Mouse (Mus musculus): ENCODE results near the gene Polrmt. TPM values are rescaled to one million over a fixed set of nuclear protein-coding genes. Genes with fewer than 3 reads are reported as not detected.
A peak's percentile ranks its signal among the peaks of the same experiment; 100 is the strongest.

Polrmt gene
- 42.0 and 46.2 TPM in 2 replicates for polyA plus RNA-seq (2012; rRNA removed)

GRCm38 (mm10) chr10:79745898-79746773 lies at the start of gene Polrmt:
Gene Polrmt (minus strand): TSS chr10:79746581.
- WGBS, result 2% methylated on average over 38 of the region's 38 CpGs
- peak within 1 kb of the TSS; percentile 85 for H3K4me3 ChIP-seq (replicated peaks; ENCODE audit: extremely low read depth, low read depth, low read length)
- TF ChIP-seq CTCF (IDR thresholded peaks at IDR 0.05; ENCODE audit: insufficient read depth, low read length), result no peak
- TF ChIP-seq POLR2A (IDR thresholded peaks at IDR 0.05; ENCODE audit: borderline replicate concordance, extremely low read depth, low read depth, low read length), result peak; percentile 61; the same call in 1 of the 2 replicates

GRCm38 (mm10) chr10:79795905-79796304 lies 49.5 kb upstream of the Polrmt start:
- DNase-seq, result no peak
- TF ChIP-seq CTCF (IDR thresholded peaks at IDR 0.05; ENCODE audit: insufficient read depth, low read length) (no peak), POLR2A (IDR thresholded peaks at IDR 0.05; ENCODE audit: borderline replicate concordance, extremely low read depth, low read depth, low read length) (no peak)
- WGBS, result 95% methylated on average over 3 of the region's 3 CpGs

More at GRCm38 (mm10) chr10:79745898-79746773, at the start of gene Polrmt:
- H3K4me1 ChIP-seq (ENCODE audit: control insufficient read depth, insufficient read depth, low read length), result peaks cover 8% of the 10 kb centered on the region
- peak; percentile 87 for DNase-seq

GRCm38 (mm10) chr10:79794491-79794931 lies 48.1 kb upstream of the Polrmt start:
- DNase-seq, result peak; percentile 56
- WGBS, result 16% methylated on average over 10 of the region's 10 CpGs
- peak overlapping the region; percentile 74 for H3K4me3 ChIP-seq (replicated peaks; ENCODE audit: extremely low read depth, low read depth, low read length)
- H3K4me1 ChIP-seq (ENCODE audit: control insufficient read depth, insufficient read depth, low read length), result peaks cover 3% of the 10 kb centered on the region; the same call in 1 of the 2 replicates
- no peak for TF ChIP-seq CTCF (IDR thresholded peaks at IDR 0.05; ENCODE audit: insufficient read depth, low read length)
- peak; percentile 78; the same call in 1 of the 2 replicates for TF ChIP-seq POLR2A (IDR thresholded peaks at IDR 0.05; ENCODE audit: borderline replicate concordance, extremely low read depth, low read depth, low read length)

More at GRCm38 (mm10) chr10:79795905-79796304, 49.5 kb upstream of the Polrmt start:
- H3K4me1 ChIP-seq (ENCODE audit: control insufficient read depth, insufficient read depth, low read length), result peaks cover 3% of the 10 kb centered on the region; the same call in 1 of the 2 replicates
- H3K4me3 ChIP-seq (replicated peaks; ENCODE audit: extremely low read depth, low read depth, low read length), result no peak overlapping the region

GRCm38 (mm10) chr10:79793738-79794490 lies 47.5 kb upstream of the Polrmt start:
- DNase-seq, result peak; percentile 34

GRCm38 (mm10) chr10:79793051-79793737 lies 46.8 kb upstream of the Polrmt start, which contains the start of gene Palm:
Gene Palm (plus strand): TSS chr10:79793572.
- peak; percentile 81 for DNase-seq
- Histone ChIP-seq H3K4me1 (ENCODE audit: control insufficient read depth, insufficient read depth, low read length) (peaks cover 3% of the 10 kb centered on the region; the same call in 1 of the 2 replicates), H3K4me3 (replicated peaks; ENCODE audit: extremely low read depth, low read depth, low read length) (peak within 1 kb of the TSS; percentile 74)
- TF ChIP-seq CTCF (IDR thresholded peaks at IDR 0.05; ENCODE audit: insufficient read depth, low read length) (peak; percentile 62), POLR2A (IDR thresholded peaks at IDR 0.05; ENCODE audit: borderline replicate concordance, extremely low read depth, low read depth, low read length) (no peak)
- 5% methylated on average over 51 of the region's 51 CpGs for WGBS

More at GRCm38 (mm10) chr10:79793738-79794490, 47.5 kb upstream of the Polrmt start:
- Histone ChIP-seq H3K4me1 (ENCODE audit: control insufficient read depth, insufficient read depth, low read length) (peaks cover 3% of the 10 kb centered on the region; the same call in 1 of the 2 replicates), H3K4me3 (replicated peaks; ENCODE audit: extremely low read depth, low read depth, low read length) (peak overlapping the region; percentile 74)
- TF ChIP-seq CTCF (IDR thresholded peaks at IDR 0.05; ENCODE audit: insufficient read depth, low read length) (no peak), POLR2A (IDR thresholded peaks at IDR 0.05; ENCODE audit: borderline replicate concordance, extremely low read depth, low read depth, low read length) (no peak)
- 7% methylated on average over 38 of the region's 38 CpGs for WGBS

GRCm38 (mm10) chr10:79792339-79793040 lies 46.1 kb upstream of the Polrmt start:
- H3K4me1 ChIP-seq (ENCODE audit: control insufficient read depth, insufficient read depth, low read length), result peaks cover 3% of the 10 kb centered on the region; the same call in 1 of the 2 replicates
- WGBS, result 74% methylated on average over 5 of the region's 5 CpGs
- no peak overlapping the region for H3K4me3 ChIP-seq (replicated peaks; ENCODE audit: extremely low read depth, low read depth, low read length)
- DNase-seq, result no peak
- TF ChIP-seq POLR2A (IDR thresholded peaks at IDR 0.05; ENCODE audit: borderline replicate concordance, extremely low read depth, low read depth, low read length), result no peak
- no peak for TF ChIP-seq CTCF (IDR thresholded peaks at IDR 0.05; ENCODE audit: insufficient read depth, low read length)

GRCm38 (mm10) chr10:79790861-79791260 lies 44.5 kb upstream of the Polrmt start, which contains the start of gene Prss57:
Gene Prss57 (minus strand): TSS chr10:79790961.
- 72% methylated on average over 4 of the region's 4 CpGs for WGBS
- no peak for DNase-seq
- TF ChIP-seq CTCF (IDR thresholded peaks at IDR 0.05; ENCODE audit: insufficient read depth, low read length), result no peak
- TF ChIP-seq POLR2A (IDR thresholded peaks at IDR 0.05; ENCODE audit: borderline replicate concordance, extremely low read depth, low read depth, low read length), result no peak
- Histone ChIP-seq H3K4me3 (replicated peaks; ENCODE audit: extremely low read depth, low read depth, low read length) (no peak within 1 kb of the TSS), H3K4me1 (ENCODE audit: control insufficient read depth, insufficient read depth, low read length) (0 out of 2 replicates have a peak, but pooled peaks cover 3% of the 10 kb centered on the region)

- DNase-seq, result no peak
- Histone ChIP-seq H3K4me3 (replicated peaks; ENCODE audit: extremely low read depth, low read depth, low read length) (no peak overlapping the region), H3K4me1 (ENCODE audit: control insufficient read depth, insufficient read depth, low read length) (no peaks in the 10 kb centered on the region)
- TF ChIP-seq CTCF (IDR thresholded peaks at IDR 0.05; ENCODE audit: insufficient read depth, low read length), result no peak
- no peak for TF ChIP-seq POLR2A (IDR thresholded peaks at IDR 0.05; ENCODE audit: borderline replicate concordance, extremely low read depth, low read depth, low read length)
- 57% methylated on average over 2 of the region's 2 CpGs for WGBS
These were observed 43.2 kb upstream of the Polrmt start for GRCm38 (mm10) chr10:79789581-79789980.

All from lung, adult 2 months (tissue).